Mouse (Mus musculus): Measurements from ENCODE around the gene Tom1l2.

Tom1l2 gene

GRCm38 (mm10) chr11:60352559-60353411 is at the start of gene Tom1l2, which contains the start of gene Drc3:
TSS of gene Tom1l2 (minus strand) at chr11:60352905.
TSS of gene Drc3 (plus strand) at chr11:60353329.
- peak; percentile 99 for DNase-seq (ENCODE audit: extremely low read depth, insufficient read length, low spot score)

- no peak for DNase-seq (ENCODE audit: extremely low read depth, insufficient read length, low spot score)
Measured at GRCm38 (mm10) chr11:60397172-60397571, 44.5 kb upstream of the Tom1l2 start.

GRCm38 (mm10) chr11:60396546-60396945 is 43.8 kb upstream of the Tom1l2 start:
- DNase-seq (ENCODE audit: extremely low read depth, insufficient read length, low spot score) = no peak

- DNase-seq (ENCODE audit: extremely low read depth, insufficient read length, low spot score) = no peak
Measured at GRCm38 (mm10) chr11:60391346-60391745, 38.6 kb upstream of the Tom1l2 start.

GRCm38 (mm10) chr11:60387944-60388343 is 35.2 kb upstream of the Tom1l2 start:
- no peak for DNase-seq (ENCODE audit: extremely low read depth, insufficient read length, low spot score)

GRCm38 (mm10) chr11:60385946-60386345 is 33.2 kb upstream of the Tom1l2 start:
- no peak for DNase-seq (ENCODE audit: extremely low read depth, insufficient read length, low spot score)

- DNase-seq (ENCODE audit: extremely low read depth, insufficient read length, low spot score) = no peak
Measured at GRCm38 (mm10) chr11:60384762-60385421, 32.2 kb upstream of the Tom1l2 start.

GRCm38 (mm10) chr11:60383518-60383917 is 30.8 kb upstream of the Tom1l2 start:
- DNase-seq (ENCODE audit: extremely low read depth, insufficient read length, low spot score) = no peak

- no peak for DNase-seq (ENCODE audit: extremely low read depth, insufficient read length, low spot score)
Measured at GRCm38 (mm10) chr11:60374481-60374880, 21.8 kb upstream of the Tom1l2 start.

- DNase-seq (ENCODE audit: extremely low read depth, insufficient read length, low spot score) = no peak
Measured at GRCm38 (mm10) chr11:60370431-60370830, 17.7 kb upstream of the Tom1l2 start.

- DNase-seq (ENCODE audit: extremely low read depth, insufficient read length, low spot score) = no peak
Measured at GRCm38 (mm10) chr11:60369448-60369847, 16.7 kb upstream of the Tom1l2 start.

GRCm38 (mm10) chr11:60368909-60369308 is 16.2 kb upstream of the Tom1l2 start:
- DNase-seq (ENCODE audit: extremely low read depth, insufficient read length, low spot score) = no peak

GRCm38 (mm10) chr11:60367256-60367655 is 14.6 kb upstream of the Tom1l2 start:
- no peak for DNase-seq (ENCODE audit: extremely low read depth, insufficient read length, low spot score)

GRCm38 (mm10) chr11:60366239-60367019 is 13.7 kb upstream of the Tom1l2 start:
- no peak for DNase-seq (ENCODE audit: extremely low read depth, insufficient read length, low spot score)

- DNase-seq (ENCODE audit: extremely low read depth, insufficient read length, low spot score) = no peak
Measured at GRCm38 (mm10) chr11:60360631-60361201, 8.0 kb upstream of the Tom1l2 start.

GRCm38 (mm10) chr11:60359936-60360335 is 7.2 kb upstream of the Tom1l2 start:
- DNase-seq (ENCODE audit: extremely low read depth, insufficient read length, low spot score) = no peak

- DNase-seq (ENCODE audit: extremely low read depth, insufficient read length, low spot score) = no peak
Measured at GRCm38 (mm10) chr11:60359138-60359537, 6.4 kb upstream of the Tom1l2 start.

- no peak for DNase-seq (ENCODE audit: extremely low read depth, insufficient read length, low spot score)
Measured at GRCm38 (mm10) chr11:60358548-60358947, 5.8 kb upstream of the Tom1l2 start.

GRCm38 (mm10) chr11:60357116-60357515 is 4.4 kb upstream of the Tom1l2 start:
- DNase-seq (ENCODE audit: extremely low read depth, insufficient read length, low spot score) = no peak

GRCm38 (mm10) chr11:60355952-60356351 is 3.2 kb upstream of the Tom1l2 start:
- no peak for DNase-seq (ENCODE audit: extremely low read depth, insufficient read length, low spot score)

- no peak for DNase-seq (ENCODE audit: extremely low read depth, insufficient read length, low spot score)
Measured at GRCm38 (mm10) chr11:60351925-60352371, 757 bp downstream of the Tom1l2 start.
